Mouse (Mus musculus): Measurements from ENCODE around the gene Chd8. TPM values are rescaled to one million over a fixed set of nuclear protein-coding genes. Genes with fewer than 3 reads are reported as not detected.

Chd8 gene
- total RNA-seq, 4 experiments from 2014 or later, result 103 to 130 (median 111) TPM

- no peak for DNase-seq (ENCODE audit: low spot score in 2 of 2)
These were observed 58.2 kb downstream of the Chd8 start for GRCm38 (mm10) chr14:52199412-52199811.

- no peak for DNase-seq (ENCODE audit: low spot score in 2 of 2)
These were observed 59.4 kb downstream of the Chd8 start for GRCm38 (mm10) chr14:52198141-52198540.

- peak; percentile 63 to 71 for DNase-seq (ENCODE audit: low spot score in 2 of 2)
These were observed 60.3 kb downstream of the Chd8 start, which contains the start of gene Supt16 for GRCm38 (mm10) chr14:52197156-52197878. Supt16 (minus strand) TSS chr14:52197416.

- peak in 1 of 2 experiments; percentile 11 for DNase-seq (ENCODE audit: low spot score in 2 of 2)
These were observed 61.1 kb downstream of the Chd8 start for GRCm38 (mm10) chr14:52196230-52197155.

- DNase-seq (ENCODE audit: low spot score in 2 of 2), result no peak
These were observed 61.9 kb downstream of the Chd8 start for GRCm38 (mm10) chr14:52195691-52196090.

GRCm38 (mm10) chr14:52190740-52191359 is 66.7 kb downstream of the Chd8 start:
- DNase-seq (ENCODE audit: low spot score in 2 of 2), result no peak

GRCm38 (mm10) chr14:52189519-52189918 is 68.1 kb downstream of the Chd8 start:
- no peak for DNase-seq (ENCODE audit: low spot score in 2 of 2)

- no peak for DNase-seq (ENCODE audit: low spot score in 2 of 2)
These were observed 68.8 kb downstream of the Chd8 start for GRCm38 (mm10) chr14:52188788-52189187.

DNA sequence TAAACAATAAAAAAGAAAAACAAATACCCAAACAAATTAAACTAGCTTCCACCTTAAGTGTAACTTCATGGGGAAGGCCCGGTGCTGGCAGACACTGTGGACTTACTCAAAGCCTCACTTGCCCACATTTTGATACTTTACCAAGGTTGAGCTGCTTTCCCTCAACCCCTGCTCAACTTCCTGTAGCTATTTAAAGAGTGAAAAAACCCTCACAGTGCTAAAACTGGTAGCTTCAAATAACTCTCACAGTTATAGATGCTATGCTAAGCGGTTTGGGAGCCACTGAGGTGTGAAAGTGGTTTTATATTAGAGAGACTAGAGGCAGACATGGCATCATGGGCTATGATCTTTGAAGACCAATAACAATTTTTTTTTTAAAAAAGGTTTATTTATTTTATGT is 91.0 kb downstream of the Chd8 start:
- DNase-seq (ENCODE audit: low spot score in 2 of 2), result no peak

DNA sequence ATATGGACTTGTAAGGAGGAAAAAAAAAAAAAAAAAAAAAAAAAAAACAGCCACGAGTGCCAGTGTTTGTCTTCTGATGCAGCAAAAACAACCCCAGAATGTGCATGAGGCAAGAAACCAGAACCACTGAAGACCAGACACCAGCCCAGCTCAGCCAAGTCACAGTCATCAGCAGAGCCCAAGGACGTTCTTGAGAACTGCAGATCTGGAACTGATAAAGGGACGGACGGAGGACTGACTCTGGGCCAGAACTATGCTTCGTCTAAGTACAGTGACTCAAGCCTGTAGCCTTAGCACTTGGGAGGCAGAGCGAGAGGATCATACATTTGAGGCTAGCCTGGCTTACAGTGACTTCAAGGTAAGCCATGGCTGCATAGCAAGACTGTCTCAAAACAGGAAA is 96.7 kb downstream of the Chd8 start:
- DNase-seq (ENCODE audit: low spot score in 2 of 2), result no peak

- DNase-seq (ENCODE audit: low spot score in 2 of 2), result no peak
These were observed 102.6 kb downstream of the Chd8 start for GRCm38 (mm10) chr14:52155008-52155407.

- DNase-seq (ENCODE audit: low spot score in 2 of 2), result no peak
These were observed 105.0 kb downstream of the Chd8 start for GRCm38 (mm10) chr14:52152613-52153012.

DNA sequence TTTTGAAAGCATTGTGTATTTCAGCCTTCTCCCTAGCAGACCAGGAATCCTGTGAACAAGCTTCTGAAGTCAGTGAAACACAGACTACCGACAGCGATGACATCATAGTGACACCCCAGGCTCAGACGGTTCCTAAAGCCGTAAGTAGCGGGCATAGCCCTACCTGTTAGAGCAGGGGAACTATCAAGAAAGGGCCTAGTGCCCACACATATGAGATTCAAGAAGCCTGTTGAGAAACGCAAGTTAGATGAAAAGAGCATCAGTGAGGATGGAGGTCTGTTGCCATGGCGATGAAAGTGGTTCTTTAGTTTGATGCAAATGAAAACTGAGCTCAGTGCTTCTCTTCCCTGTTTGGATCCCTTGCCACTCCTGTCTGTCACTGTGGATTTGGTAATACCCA is 105.4 kb downstream of the Chd8 start:
- peak; percentile 17 to 19 for DNase-seq (ENCODE audit: low spot score in 2 of 2)

DNA sequence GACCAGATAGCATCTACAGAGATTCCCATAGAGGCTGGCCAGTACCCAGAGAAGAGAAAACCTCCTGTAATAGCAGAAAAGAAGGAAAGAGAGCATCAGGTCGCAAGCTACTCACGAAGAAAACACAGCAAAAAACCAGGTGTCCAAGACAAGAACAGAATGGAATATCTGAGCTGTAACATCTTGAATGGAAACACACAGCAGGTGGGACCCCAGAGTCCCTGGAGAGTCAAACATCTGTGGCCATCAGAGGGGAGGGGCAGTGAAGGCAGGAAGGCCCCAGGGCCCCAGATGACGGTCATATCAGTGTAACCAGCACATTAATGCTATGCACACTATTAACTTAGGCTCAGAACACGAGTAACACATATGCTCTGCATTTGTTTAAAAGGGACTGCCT is 107.7 kb downstream of the Chd8 start:
- DNase-seq (ENCODE audit: low spot score in 2 of 2), result no peak

Other genes with a start within 250 kb of the Chd8 start
- gene Tmem253, start 242.1 kb downstream of the Chd8 start, total RNA-seq (2022), result under 1 TPM in 2 of 4 experiments, not detected in 2; 0.51 to 0.59 TPM
- gene Zfp219, start 237.0 kb downstream of the Chd8 start, total RNA-seq (2022), result 10 to 100 TPM; 35.8 to 44.1 (median 42.2) TPM
- not detected for gene Olfr221, start 215.3 kb downstream of the Chd8 start, total RNA-seq (2022)
- 100 to 1,000 TPM; 182 to 218 (median 204) TPM for gene Hnrnpc, start 153.8 kb downstream of the Chd8 start, total RNA-seq (2022)
- gene Rpgrip1, start 147.1 kb downstream of the Chd8 start, total RNA-seq (2022), result 1 to 10 TPM in 3 of 4 experiments, under 1 TPM in 1; 0.91 to 3.1 (median 2.6) TPM
- gene Supt16, start 60.4 kb downstream of the Chd8 start, total RNA-seq (2022), result 10 to 100 TPM; 59.0 to 62.8 (median 60.4) TPM
- gene Tox4, start 21.4 kb upstream of the Chd8 start, total RNA-seq (2022), result 10 to 100 TPM; 57.5 to 72.6 (median 62.7) TPM
- gene Rab2b, start 21.8 kb upstream of the Chd8 start, total RNA-seq (2022), result 10 to 100 TPM; 34.9 to 41.4 (median 38.6) TPM
- 10 to 100 TPM; 30.0 to 35.0 (median 32.4) TPM for gene Mettl3, start 47.3 kb upstream of the Chd8 start, total RNA-seq (2022)
- 10 to 100 TPM; 36.6 to 43.7 (median 40.9) TPM for gene Sall2, start 71.0 kb upstream of the Chd8 start, total RNA-seq (2022)
- gene Olfr1513, start 98.6 kb upstream of the Chd8 start, total RNA-seq (2022), result not detected
- gene Olfr1512, start 121.4 kb upstream of the Chd8 start, total RNA-seq (2022), result not detected
- gene Olfr1511, start 139.6 kb upstream of the Chd8 start, total RNA-seq (2022), result not detected
- gene Olfr1510, start 156.6 kb upstream of the Chd8 start, total RNA-seq (2022), result not detected
- not detected for gene Olfr1509, start 185.2 kb upstream of the Chd8 start, total RNA-seq (2022)
- under 1 TPM in 1 of 4 experiments, not detected in 3; 0.08 TPM for gene Olfr1508, start 209.7 kb upstream of the Chd8 start, total RNA-seq (2022)
- under 1 TPM in 1 of 4 experiments, not detected in 3; 0.98 TPM for gene Olfr1507, start 238.0 kb upstream of the Chd8 start, total RNA-seq (2022)